Mouse (Mus musculus): Measurements from ENCODE around the gene Maml3. TPM values are rescaled to one million over a fixed set of nuclear protein-coding genes. Genes with fewer than 3 reads are reported as not detected.

Gene Maml3
- total RNA-seq, 1 experiment, result 1.2 TPM

GRCm38 (mm10) chr3:51963891-51964593 lies 140.8 kb downstream of the Maml3 start:
- in situ Hi-C loops (cut with MboI; ENCODE audit: low sequenced_read_pairs in 2 of 2, unreplicated experiment in 2 of 2), result no loop called here
- H3K27ac ChIP-seq (ENCODE audit: insufficient read depth, low read depth, low read length, poor library complexity, severe bottlenecking), result no peak overlapping the region
- DNase-seq (ENCODE audit: low read depth, low spot score), result no peak
- no peaks in the 10 kb centered on the region for H3K36me3 ChIP-seq (ENCODE audit: control insufficient read depth, insufficient read depth, low read length, poor library complexity, severe bottlenecking)
- no peaks in the 10 kb centered on the region for H3K4me1 ChIP-seq (ENCODE audit: control insufficient read depth in 2 of 2, insufficient read depth in 2 of 2, low read length in 2 of 2, poor library complexity in 1 of 2)
- no peak overlapping the region for H3K9ac ChIP-seq (ENCODE audit: insufficient read depth, low read depth, low read length, poor library complexity, severe bottlenecking)
- TF ChIP-seq MAFK (IDR thresholded peaks at IDR 0.05; ENCODE audit: insufficient read depth, low read depth, low read length) (no peak), ZNF384 (IDR thresholded peaks at IDR 0.05; ENCODE audit: low read depth, low read length) (no peak), CHD2 (IDR thresholded peaks at IDR 0.05; ENCODE audit: low read depth, low read length) (no peak), HCFC1 (IDR thresholded peaks at IDR 0.05; ENCODE audit: borderline replicate concordance, insufficient read depth, low read length) (no peak), ZC3H11A (IDR thresholded peaks at IDR 0.05; ENCODE audit: borderline replicate concordance, low read depth, low read length) (no peak)
- H3K9me3 ChIP-seq (ENCODE audit: control insufficient read depth, insufficient read depth, low read depth, low read length), result no peaks in the 10 kb centered on the region
- no peak overlapping the region for H3K4me3 ChIP-seq (ENCODE audit: insufficient read depth in 1 of 2, low read depth in 1 of 2, low read length in 2 of 2, poor library complexity in 1 of 2, severe bottlenecking in 1 of 2)

- TF ChIP-seq HCFC1 (IDR thresholded peaks at IDR 0.05; ENCODE audit: borderline replicate concordance, insufficient read depth, low read length) (no peak), ZC3H11A (IDR thresholded peaks at IDR 0.05; ENCODE audit: borderline replicate concordance, low read depth, low read length) (no peak), ZNF384 (IDR thresholded peaks at IDR 0.05; ENCODE audit: low read depth, low read length) (no peak), CHD2 (IDR thresholded peaks at IDR 0.05; ENCODE audit: low read depth, low read length) (no peak), MAFK (IDR thresholded peaks at IDR 0.05; ENCODE audit: insufficient read depth, low read depth, low read length) (no peak)
- Histone ChIP-seq H3K4me1 (ENCODE audit: control insufficient read depth in 2 of 2, insufficient read depth in 2 of 2, low read length in 2 of 2, poor library complexity in 1 of 2) (no peaks in the 10 kb centered on the region), H3K9me3 (ENCODE audit: control insufficient read depth, insufficient read depth, low read depth, low read length) (no peaks in the 10 kb centered on the region), H3K36me3 (ENCODE audit: control insufficient read depth, insufficient read depth, low read length, poor library complexity, severe bottlenecking) (no peaks in the 10 kb centered on the region), H3K4me3 (ENCODE audit: insufficient read depth in 1 of 2, low read depth in 1 of 2, low read length in 2 of 2, poor library complexity in 1 of 2, severe bottlenecking in 1 of 2) (no peak overlapping the region), H3K9ac (ENCODE audit: insufficient read depth, low read depth, low read length, poor library complexity, severe bottlenecking) (no peak overlapping the region), H3K27ac (ENCODE audit: insufficient read depth, low read depth, low read length, poor library complexity, severe bottlenecking) (no peak overlapping the region)
- in situ Hi-C loops (cut with MboI; ENCODE audit: low sequenced_read_pairs in 2 of 2, unreplicated experiment in 2 of 2), result no loop called here
- no peak for DNase-seq (ENCODE audit: low read depth, low spot score)
These were observed 141.6 kb downstream of the Maml3 start for GRCm38 (mm10) chr3:51963151-51963791.

- Histone ChIP-seq H3K9ac (ENCODE audit: insufficient read depth, low read depth, low read length, poor library complexity, severe bottlenecking) (no peak overlapping the region), H3K27ac (ENCODE audit: insufficient read depth, low read depth, low read length, poor library complexity, severe bottlenecking) (no peak overlapping the region), H3K36me3 (ENCODE audit: control insufficient read depth, insufficient read depth, low read length, poor library complexity, severe bottlenecking) (no peaks in the 10 kb centered on the region), H3K9me3 (ENCODE audit: control insufficient read depth, insufficient read depth, low read depth, low read length) (no peaks in the 10 kb centered on the region), H3K4me1 (ENCODE audit: control insufficient read depth in 2 of 2, insufficient read depth in 2 of 2, low read length in 2 of 2, poor library complexity in 1 of 2) (peaks cover 0 to 4% of the 10 kb centered on the region in 2 experiments; a peak in 1 of 4 replicates), H3K4me3 (ENCODE audit: insufficient read depth in 1 of 2, low read depth in 1 of 2, low read length in 2 of 2, poor library complexity in 1 of 2, severe bottlenecking in 1 of 2) (no peak overlapping the region)
- TF ChIP-seq ZC3H11A (IDR thresholded peaks at IDR 0.05; ENCODE audit: borderline replicate concordance, low read depth, low read length) (no peak), CHD2 (IDR thresholded peaks at IDR 0.05; ENCODE audit: low read depth, low read length) (no peak), HCFC1 (IDR thresholded peaks at IDR 0.05; ENCODE audit: borderline replicate concordance, insufficient read depth, low read length) (no peak), MAFK (IDR thresholded peaks at IDR 0.05; ENCODE audit: insufficient read depth, low read depth, low read length) (no peak), ZNF384 (IDR thresholded peaks at IDR 0.05; ENCODE audit: low read depth, low read length) (no peak)
- in situ Hi-C loops (cut with MboI; ENCODE audit: low sequenced_read_pairs in 2 of 2, unreplicated experiment in 2 of 2), result no loop called here
- DNase-seq (ENCODE audit: low read depth, low spot score), result no peak
These were observed 146.1 kb downstream of the Maml3 start for GRCm38 (mm10) chr3:51958751-51959150.

GRCm38 (mm10) chr3:51954441-51954840 lies 150.4 kb downstream of the Maml3 start:
- in situ Hi-C loops (cut with MboI; ENCODE audit: low sequenced_read_pairs in 2 of 2, unreplicated experiment in 2 of 2), result no loop called here
- no peak overlapping the region for H3K9ac ChIP-seq (ENCODE audit: insufficient read depth, low read depth, low read length, poor library complexity, severe bottlenecking)
- no peak for TF ChIP-seq CHD2 (IDR thresholded peaks at IDR 0.05; ENCODE audit: low read depth, low read length)
- TF ChIP-seq ZNF384 (IDR thresholded peaks at IDR 0.05; ENCODE audit: low read depth, low read length), result no peak
- no peak for TF ChIP-seq MAFK (IDR thresholded peaks at IDR 0.05; ENCODE audit: insufficient read depth, low read depth, low read length)
- no peak for TF ChIP-seq HCFC1 (IDR thresholded peaks at IDR 0.05; ENCODE audit: borderline replicate concordance, insufficient read depth, low read length)
- no peak for TF ChIP-seq ZC3H11A (IDR thresholded peaks at IDR 0.05; ENCODE audit: borderline replicate concordance, low read depth, low read length)

More at GRCm38 (mm10) chr3:51954441-51954840, 150.4 kb downstream of the Maml3 start:
- no peak for DNase-seq (ENCODE audit: low read depth, low spot score)
- no peak overlapping the region for H3K27ac ChIP-seq (ENCODE audit: insufficient read depth, low read depth, low read length, poor library complexity, severe bottlenecking)
- H3K4me3 ChIP-seq (ENCODE audit: insufficient read depth in 1 of 2, low read depth in 1 of 2, low read length in 2 of 2, poor library complexity in 1 of 2, severe bottlenecking in 1 of 2), result no peak overlapping the region
- peaks cover 0 to 13% of the 10 kb centered on the region in 2 experiments; a peak in 1 of 4 replicates for H3K4me1 ChIP-seq (ENCODE audit: control insufficient read depth in 2 of 2, insufficient read depth in 2 of 2, low read length in 2 of 2, poor library complexity in 1 of 2)
- H3K36me3 ChIP-seq (ENCODE audit: control insufficient read depth, insufficient read depth, low read length, poor library complexity, severe bottlenecking), result no peaks in the 10 kb centered on the region
- no peaks in the 10 kb centered on the region for H3K9me3 ChIP-seq (ENCODE audit: control insufficient read depth, insufficient read depth, low read depth, low read length)

Data from ES-E14 (cell line).